Mouse (Mus musculus) left cerebral cortex, postnatal 36 days (tissue): ENCODE data around the gene Sh3bp5. TPM values are rescaled to one million over a fixed set of nuclear protein-coding genes. Genes with fewer than 3 reads are reported as not detected.
A peak's percentile ranks its signal among the peaks of the same experiment; 100 is the strongest.
"Not testable (repeated sequence)": the region's sequence is repeated elsewhere in the genome, so short reads cannot be mapped to it uniquely, and the experiment has no call there.

Experiments
- DNase-seq, 2 experiments: peaks; one replicate each; pipeline ENCODE4 v3.0.0; 2021 to 2022; ENCODE audit warnings: low spot score in 2 of 2, mixed read lengths in 1 of 2
- intact Hi-C: fragments of 180-260 bp; cut with DNase I; formaldehyde crosslinking; loops from one replicate; pipeline ENCODE4 v1.15.1; 2025
- total RNA-seq, 2 experiments: library from RNA; stranded (reverse); gene quantifications; 2 replicates each; pipeline ENCODE4 v1.2.3; 2021

The Sh3bp5 gene
- 10 to 100 TPM; 60.1 to 60.2 TPM for total RNA-seq

GRCm38 (mm10) chr14:31435930-31436693 is at the start of gene Sh3bp5:
Gene Sh3bp5 (minus strand): TSS chr14:31436078.
- intact Hi-C loops: loop anchor here (5.0 kb wide), 1 partner anchor 54 kb away; no protein-coding TSS in a partner anchor
- peak; percentile 94 for DNase-seq

DNA sequence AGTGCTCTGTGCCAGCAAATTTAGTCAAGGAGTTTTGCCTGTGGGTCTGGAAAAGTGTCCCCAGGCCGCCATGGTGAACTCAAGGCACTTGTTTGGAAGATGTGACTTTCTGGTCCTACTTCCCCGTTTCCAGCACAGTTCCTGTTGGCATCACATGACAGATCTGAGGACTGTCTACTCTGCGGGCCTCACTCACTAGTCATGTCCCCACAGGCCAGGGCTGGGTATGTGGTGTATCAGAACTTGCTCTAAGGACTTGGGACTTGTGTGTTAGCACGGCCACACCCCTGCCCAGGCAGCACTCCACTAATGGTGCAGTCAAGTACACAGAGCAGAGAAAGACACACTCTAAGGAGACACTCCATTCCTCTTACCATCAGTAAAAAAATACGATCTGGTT is 46.5 kb upstream of the Sh3bp5 start:
- no peak for DNase-seq
- intact Hi-C loops: no loop called here

DNA sequence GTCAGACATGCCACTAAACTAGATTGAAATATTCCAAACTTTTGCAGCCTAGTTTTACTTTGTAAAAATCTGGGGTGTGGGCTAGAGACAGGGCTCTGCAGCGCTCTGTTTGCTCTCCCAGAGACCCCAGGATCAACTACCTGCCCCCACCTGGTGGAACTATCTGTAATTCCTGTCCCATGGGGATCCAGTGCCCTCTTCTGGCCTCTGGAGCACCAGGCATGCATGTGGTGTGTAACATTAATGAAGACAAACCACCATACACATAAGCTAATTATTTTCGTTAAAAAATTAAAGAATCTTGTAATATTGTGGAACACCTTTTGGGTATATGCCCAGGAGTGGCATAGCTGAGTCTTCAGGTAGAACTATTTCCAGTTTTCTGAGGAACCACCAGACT is 37.4 kb upstream of the Sh3bp5 start:
- intact Hi-C loops: loop anchor here (2.0 to 5.0 kb wide), 3 partner anchors 86 to 201 kb away; no protein-coding TSS in a partner anchor
- DNase-seq: no peak

DNA sequence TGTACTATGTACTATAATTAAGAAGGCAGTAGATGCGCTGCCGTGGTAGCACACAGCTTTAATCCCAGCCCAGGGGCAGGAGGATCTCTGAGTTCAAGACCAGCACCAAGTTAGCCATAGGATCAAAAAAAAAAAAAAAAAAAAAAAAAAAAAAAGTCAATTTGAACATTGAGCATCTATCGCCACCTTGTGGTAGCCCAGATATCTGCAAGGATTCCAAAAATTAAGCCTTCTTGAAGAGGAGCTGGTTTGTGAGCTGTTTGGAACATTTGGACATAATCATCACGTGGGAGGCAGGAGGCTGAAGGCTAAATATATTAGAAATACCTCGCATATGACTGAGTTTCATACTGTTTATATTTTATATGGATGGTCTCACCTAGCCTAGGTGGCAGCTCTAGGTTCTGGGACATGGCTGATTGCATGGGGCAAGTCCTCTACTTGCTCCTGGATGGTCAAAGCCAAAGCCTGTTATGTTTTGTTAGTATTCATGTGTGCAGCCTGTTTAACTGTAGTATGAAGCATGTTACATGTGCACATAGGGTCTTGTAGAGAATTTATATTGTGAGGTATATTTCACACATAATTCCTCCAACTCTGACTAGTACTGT is 36.7 kb upstream of the Sh3bp5 start:
- DNase-seq: peak; percentile 25 to 57
- intact Hi-C loops: loop anchor here (2.0 to 5.0 kb wide), 3 partner anchors 86 to 200 kb away; no protein-coding TSS in a partner anchor

DNA sequence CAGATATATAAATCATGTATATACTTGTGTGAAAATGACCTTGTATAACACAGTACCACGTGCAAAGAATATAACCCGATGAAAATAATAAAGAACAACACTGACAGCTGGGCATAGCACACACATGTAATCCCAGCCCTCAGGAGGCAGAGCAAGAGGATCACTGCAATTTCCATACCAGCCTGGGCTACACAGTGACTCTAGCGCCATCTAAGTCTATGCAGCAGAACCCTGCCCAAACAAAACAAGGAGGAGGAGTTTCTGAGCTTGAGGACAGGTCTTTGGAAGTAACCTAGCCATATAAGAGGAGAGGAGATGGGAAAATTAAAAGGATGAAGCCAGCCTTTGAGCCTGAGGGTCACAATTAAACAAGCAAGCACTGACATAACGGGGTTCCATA is 33.8 kb upstream of the Sh3bp5 start:
- intact Hi-C loops: loop anchor here (5.0 kb wide), 1 partner anchor 197 kb away; no protein-coding TSS in a partner anchor
- DNase-seq: no peak

- intact Hi-C loops: no loop called here
- no peak for DNase-seq
Measured at GRCm38 (mm10) chr14:31464176-31464575, 28.3 kb upstream of the Sh3bp5 start.

DNA sequence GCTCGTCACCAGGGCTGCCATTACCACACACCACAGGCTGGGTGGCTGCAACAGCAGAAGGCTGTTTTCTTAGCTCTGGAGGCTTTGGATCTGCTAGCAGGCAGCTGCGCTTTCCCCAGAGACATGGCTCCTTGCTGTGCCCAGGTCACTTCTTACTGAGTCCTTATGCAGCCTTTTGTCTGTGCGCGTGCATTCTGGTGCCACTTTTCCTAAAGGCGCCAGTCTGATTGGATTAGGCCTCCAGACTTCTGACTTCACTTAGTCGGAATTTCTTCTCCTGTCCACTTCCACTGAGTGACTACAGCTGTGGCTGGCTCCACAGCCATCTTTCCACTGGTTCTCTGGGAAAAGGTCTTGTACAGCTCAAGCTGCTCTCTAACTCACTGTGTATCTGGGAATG is 27.0 kb upstream of the Sh3bp5 start:
- DNase-seq: no peak

GRCm38 (mm10) chr14:31462226-31462625 is 26.3 kb upstream of the Sh3bp5 start:
- DNase-seq, intact Hi-C loops: not testable (repeated sequence)

More for the DNA sequence above, 27.0 kb upstream of the Sh3bp5 start:
- intact Hi-C loops: no loop called here

GRCm38 (mm10) chr14:31458006-31458405 is 22.1 kb upstream of the Sh3bp5 start:
- no peak for DNase-seq
- intact Hi-C loops: no loop called here

- intact Hi-C loops: no loop called here
- no peak for DNase-seq
Measured at GRCm38 (mm10) chr14:31456064-31456721, 20.3 kb upstream of the Sh3bp5 start.

DNA sequence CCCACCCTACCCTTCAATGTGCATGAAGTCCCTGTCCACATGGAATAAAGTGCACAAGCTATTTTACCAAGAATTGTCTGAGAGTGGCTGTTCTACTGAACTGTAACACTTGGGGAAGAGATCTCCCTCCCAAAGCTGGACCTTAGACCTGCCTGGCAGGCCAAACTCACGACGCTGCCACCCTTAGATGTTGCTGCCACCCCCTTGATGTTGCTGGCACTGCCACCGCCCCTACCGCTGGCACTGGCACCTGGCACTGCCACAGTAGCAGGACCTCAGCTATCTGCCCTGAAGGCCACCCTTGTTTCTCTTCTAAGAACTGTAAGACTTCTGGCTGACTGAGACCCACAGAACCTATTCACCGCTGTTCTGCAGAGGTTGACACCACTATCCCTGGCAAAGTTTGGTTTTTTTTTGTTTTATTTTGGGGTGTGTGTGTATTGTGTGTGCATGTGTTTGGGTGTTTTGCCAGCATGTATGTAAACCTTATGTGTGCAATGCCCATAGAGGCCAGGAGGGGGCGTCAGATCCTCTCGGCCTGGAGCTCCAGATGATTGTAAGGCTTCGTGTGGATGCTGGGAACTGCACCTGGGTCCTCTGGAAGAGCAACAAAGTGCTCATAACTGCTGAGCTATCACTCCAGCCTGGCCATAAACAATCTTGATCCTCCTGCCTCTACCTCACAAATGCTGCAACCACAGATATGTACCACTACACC is 19.1 kb upstream of the Sh3bp5 start:
- DNase-seq: no peak
- intact Hi-C loops: no loop called here

GRCm38 (mm10) chr14:31453946-31454345 is 18.1 kb upstream of the Sh3bp5 start:
- DNase-seq, intact Hi-C loops: not testable (repeated sequence)

DNA sequence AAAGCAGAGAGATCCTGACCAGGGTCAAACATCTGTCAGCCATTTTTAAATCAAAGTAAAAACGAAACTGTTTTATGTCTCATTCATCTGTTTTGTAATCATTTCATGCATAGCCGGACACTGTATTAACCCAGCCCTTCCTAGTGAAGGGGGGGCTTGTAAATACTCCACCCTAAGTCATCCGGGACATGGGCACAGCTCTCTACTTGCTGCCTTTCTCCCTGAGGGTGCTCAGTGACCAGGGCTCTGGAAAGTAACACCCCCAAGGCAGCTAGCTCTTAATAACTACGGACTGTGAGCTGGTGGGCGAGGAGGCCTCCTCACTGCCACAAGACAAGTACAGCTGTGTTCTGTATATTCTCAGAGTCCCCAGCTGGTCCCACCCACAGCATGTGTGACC is 13.1 kb upstream of the Sh3bp5 start:
- DNase-seq: no peak
- intact Hi-C loops: no loop called here

DNA sequence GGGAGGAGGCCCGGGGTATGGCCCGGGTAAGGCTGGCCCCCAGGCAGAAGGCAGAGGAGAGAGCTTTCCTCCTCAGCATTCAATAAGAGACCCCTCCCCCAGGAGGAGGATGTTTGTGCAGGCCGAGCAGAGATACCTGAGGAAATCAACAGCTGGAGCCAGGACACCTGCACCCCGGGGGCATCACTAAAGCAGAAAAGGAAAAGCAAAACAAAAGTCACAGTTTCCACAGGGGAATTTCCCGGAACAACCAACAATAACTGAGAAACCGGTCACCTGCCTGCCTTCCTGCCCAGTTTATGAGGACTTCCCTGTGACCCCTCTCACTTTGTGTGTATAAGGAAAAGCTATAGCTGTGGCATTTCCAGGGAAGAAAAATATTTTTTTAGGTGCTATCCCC is 7.7 kb upstream of the Sh3bp5 start:
- intact Hi-C loops: no loop called here

DNA sequence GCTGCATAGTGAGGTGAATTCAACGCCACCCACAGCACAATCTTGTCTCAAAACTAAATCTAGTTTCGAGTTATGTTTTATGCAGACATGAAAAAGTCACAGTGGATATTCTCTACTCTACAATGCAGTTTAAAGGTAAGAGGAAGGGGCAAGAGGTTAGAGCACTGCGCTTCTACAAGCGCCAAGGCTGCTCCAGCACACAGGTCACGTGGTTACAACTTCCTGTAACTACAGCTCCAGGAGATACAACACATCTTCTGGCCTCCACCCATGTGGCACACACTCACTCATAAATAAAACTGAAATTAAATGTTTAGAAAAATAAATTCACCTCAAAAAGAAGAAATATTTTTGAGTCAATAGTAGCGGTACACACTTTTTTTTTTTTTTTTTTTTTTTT is 4.8 kb upstream of the Sh3bp5 start:
- intact Hi-C loops: no loop called here
- DNase-seq: no peak

More for the DNA sequence above, 7.7 kb upstream of the Sh3bp5 start:
- DNase-seq: no peak

GRCm38 (mm10) chr14:31440230-31440629 is 4.4 kb upstream of the Sh3bp5 start:
- no peak for DNase-seq
- intact Hi-C loops: no loop called here

GRCm38 (mm10) chr14:31439279-31439678 is 3.4 kb upstream of the Sh3bp5 start:
- DNase-seq: no peak
- intact Hi-C loops: loop anchor here (5.0 kb wide), 1 partner anchor 57 kb away; no protein-coding TSS in a partner anchor

GRCm38 (mm10) chr14:31437826-31438529 is 2.1 kb upstream of the Sh3bp5 start:
- intact Hi-C loops: loop anchor here (5.0 kb wide), 1 partner anchor 56 kb away; no protein-coding TSS in a partner anchor
- no peak for DNase-seq
